Mouse (Mus musculus) thymus, adult 18-20 months (tissue): Measurements from ENCODE around the gene Smyd3.

Experiments used
- DNase-seq, 2 experiments: peaks; one replicate each; pipeline ENCODE4 v3.0.0; 2022; ENCODE audit warnings: mixed read lengths in 2 of 2

The Smyd3 gene

GRCm38 (mm10) chr1:179003406-179004132 lies 514.3 kb downstream of the Smyd3 start:
- DNase-seq = no peak

DNA sequence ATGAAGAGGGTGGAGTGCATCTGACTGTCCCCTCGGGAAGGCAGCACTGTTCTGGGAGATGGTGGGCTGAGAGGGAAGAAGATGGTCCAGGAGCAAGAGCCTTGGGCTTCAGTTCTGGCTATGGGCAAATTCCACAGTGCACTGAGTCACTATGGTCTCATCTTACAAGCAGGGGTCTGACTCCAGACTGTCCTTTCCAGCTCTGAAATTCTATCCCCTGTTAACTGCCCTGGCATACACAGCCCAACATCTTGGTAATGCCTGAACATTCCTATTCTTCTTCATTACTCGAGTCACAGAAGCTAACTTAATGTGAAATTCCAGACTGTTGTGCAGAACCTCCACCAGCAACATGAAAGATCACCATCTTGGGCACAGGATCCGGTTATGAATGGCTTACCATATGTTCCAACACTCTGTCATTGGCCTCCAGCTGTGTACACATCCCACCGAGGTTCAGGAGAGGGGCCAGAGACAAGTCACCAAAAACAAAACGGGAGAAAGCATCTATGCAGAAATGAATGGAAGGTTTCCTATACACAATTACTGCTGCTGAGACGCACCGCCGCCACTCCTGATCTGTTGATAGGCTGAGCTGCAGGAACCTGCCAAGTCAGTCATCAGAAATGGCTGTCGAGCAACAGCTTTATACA lies 517.8 kb downstream of the Smyd3 start:
- DNase-seq = no peak

DNA sequence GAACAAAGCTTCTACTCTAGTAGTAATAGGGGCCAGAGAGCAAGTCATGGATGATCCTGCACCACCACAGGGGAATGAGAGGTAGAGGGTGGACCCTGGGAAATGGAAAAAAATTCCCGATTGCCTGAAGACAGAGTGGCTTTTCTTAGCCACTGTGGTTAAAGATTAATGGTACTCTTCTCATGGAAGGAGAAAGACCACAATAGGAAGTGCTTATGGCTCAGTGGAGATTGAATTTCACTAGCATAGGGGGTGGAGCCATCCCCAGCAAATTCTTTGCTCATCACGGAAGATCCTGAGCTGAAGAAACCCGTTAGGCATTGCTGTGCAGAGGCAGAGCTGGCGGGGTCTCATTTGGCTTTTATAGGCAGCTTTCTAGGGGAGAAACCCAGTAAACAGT lies 520.0 kb downstream of the Smyd3 start:
- no peak for DNase-seq

GRCm38 (mm10) chr1:178994263-178994662 lies 523.6 kb downstream of the Smyd3 start:
- no peak for DNase-seq

- DNase-seq = no peak
These were observed 525.3 kb downstream of the Smyd3 start for GRCm38 (mm10) chr1:178992503-178992902.

DNA sequence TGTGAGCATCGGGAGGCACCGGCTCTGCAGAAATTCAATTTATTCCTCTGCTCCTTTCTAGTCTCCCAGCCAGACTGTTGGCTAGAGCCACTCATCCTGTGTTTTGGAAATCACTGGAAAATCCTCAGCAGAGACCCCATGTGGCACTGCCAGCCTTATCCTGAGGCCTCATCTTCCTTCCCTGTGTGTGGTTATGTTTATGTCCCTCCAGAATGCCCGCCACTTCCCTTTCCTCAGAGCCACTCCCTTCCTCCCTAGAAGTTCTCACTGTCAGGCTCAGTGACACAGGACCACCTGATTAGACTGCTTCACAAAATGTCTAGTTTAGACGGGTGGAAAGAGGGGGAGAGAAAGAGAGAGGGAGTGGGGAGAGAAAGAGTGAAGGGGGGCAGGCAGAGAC lies 526.4 kb downstream of the Smyd3 start:
- no peak for DNase-seq

DNA sequence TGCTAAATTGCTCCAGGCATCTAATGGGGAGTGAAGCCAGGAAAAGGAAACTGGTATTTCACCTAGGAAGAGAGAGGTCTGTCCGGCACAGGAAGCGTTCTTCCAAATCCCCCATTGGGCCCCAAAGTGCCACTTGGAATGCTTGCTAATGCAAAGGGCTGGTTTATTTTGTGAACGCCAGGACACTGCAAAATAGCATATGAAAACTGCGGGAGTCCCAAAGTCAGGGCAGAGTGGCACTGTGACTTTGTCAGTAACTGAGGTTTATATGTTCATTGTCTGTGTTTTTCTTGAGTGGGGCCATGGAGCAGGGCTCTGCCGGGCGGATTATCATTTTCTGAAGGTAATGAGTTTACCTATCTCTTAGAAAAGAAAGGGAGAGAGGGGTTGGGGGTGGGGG lies 526.8 kb downstream of the Smyd3 start:
- DNase-seq = no peak

DNA sequence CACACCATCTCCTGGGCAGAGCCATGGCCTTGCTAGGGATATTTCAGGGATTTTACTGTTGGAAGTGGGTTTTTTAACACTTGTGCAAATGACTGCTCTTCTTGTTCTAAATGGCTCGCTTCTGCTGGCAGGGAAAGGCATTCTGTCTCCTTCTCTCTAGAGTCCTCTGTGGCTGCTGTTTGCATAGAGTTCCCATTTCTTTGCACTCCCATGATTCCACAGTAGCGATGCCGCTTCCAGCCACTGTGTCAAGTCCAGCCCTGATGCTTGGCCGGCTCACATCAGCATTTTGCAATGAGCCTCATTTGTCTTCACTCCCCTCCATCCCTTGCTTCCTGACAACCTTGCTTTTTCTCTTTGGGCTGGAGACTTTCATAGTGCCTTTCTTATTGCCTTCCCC lies 528.4 kb downstream of the Smyd3 start:
- DNase-seq = no peak

DNA sequence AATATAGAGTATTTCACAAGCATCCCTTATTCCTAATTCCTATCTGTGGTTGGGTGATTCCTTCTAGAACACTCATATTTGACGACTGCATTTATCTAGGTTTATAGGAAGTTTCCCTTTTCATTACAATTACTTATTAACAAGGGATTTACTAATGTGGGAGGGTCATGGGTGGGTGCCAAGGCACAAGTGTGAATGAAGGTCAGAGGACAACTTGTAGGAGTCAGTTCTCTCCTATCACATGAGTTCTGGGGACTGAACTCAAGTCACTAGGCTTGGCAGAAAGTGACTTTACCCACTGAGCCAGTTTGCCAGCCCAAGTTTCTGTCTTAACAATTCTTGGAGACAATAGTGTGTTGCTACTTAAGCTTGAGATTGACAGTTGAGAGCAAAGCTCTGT lies 529.7 kb downstream of the Smyd3 start:
- DNase-seq = no peak

- no peak for DNase-seq
These were observed 536.2 kb downstream of the Smyd3 start for GRCm38 (mm10) chr1:178981641-178982040.

GRCm38 (mm10) chr1:178980185-178980584 lies 537.7 kb downstream of the Smyd3 start:
- DNase-seq = no peak

GRCm38 (mm10) chr1:178978617-178979245 lies 539.1 kb downstream of the Smyd3 start:
- no peak for DNase-seq

GRCm38 (mm10) chr1:178972055-178972454 lies 545.8 kb downstream of the Smyd3 start:
- DNase-seq = no peak

DNA sequence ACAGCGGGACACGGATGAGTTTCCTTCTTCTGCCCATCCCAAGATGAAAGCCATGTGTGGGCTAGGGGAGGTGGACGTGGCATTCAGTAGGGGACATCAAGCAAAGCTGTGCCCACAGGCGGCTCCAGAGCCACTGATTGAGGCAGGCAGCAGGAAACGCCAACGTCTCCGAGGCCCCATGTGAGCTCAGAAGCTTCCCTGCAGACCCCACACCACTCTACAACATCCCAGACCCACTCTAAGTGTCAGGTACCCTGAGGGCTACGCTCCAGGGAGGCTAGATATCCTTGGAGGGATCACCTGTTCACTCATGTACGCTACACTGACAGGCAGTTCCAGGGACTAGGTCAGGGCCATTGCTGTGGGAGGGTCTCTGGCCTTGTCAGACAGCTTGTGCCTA lies 556.2 kb downstream of the Smyd3 start:
- DNase-seq = no peak

GRCm38 (mm10) chr1:178960015-178960559 lies 557.8 kb downstream of the Smyd3 start:
- peak; percentile 10 to 13 for DNase-seq

GRCm38 (mm10) chr1:178958641-178959040 lies 559.2 kb downstream of the Smyd3 start:
- DNase-seq = no peak

DNA sequence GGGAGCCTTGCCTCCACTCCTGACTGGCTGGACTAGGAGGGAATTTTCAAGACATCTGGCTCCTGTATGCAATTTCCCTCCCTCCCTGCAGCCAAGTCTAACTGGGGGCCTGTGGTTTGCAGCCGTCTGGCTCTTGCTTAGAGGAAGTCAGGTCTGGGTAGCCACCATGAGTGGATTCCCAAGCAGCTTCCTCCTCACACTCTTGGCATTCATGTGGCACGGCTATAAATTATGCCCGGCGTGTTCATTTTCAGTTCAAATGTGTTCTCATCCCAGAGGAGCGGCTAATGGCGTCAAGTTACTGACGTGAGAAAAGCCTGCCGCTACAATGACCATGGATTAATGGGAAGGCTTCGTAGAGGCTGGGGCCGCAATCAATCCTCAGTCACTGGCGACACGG lies 564.9 kb downstream of the Smyd3 start:
- no peak for DNase-seq

DNA sequence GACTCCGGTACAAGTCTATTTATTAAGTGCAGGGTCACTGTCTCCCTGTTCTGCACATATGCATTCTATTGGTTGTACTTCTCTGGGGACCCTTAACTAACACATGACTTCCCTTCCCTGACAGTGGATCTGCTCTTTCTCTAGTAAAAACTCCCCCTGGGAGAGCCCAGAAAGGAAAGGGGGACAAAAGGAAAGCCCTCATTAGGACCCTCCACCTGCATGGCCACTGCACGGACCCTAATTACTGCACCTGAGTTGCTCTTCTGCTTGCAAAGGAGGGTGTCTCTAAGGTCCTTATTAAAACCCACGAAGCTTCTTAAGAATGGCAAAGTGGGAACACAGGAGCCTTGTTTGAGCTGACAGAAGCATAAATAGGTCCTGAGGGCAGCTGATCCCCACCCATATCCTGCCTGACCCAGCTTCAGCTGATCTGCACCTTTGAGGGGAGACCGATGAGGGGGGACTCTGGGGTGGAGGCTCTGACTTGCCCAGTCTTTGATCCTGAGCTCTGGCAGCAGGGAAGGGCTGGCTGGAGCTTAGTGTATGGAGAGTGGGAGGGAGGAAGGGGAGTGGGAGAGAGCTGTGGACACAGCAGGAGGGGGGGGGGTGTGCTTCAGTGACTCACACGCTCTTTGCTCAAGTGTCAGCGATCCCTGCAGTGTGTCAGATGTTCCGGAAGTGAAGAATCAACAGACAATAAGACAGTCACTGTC lies 575.4 kb downstream of the Smyd3 start:
- DNase-seq = no peak

- no peak for DNase-seq
These were observed 577.5 kb downstream of the Smyd3 start for GRCm38 (mm10) chr1:178940353-178940752.

GRCm38 (mm10) chr1:178936976-178937375 lies 580.9 kb downstream of the Smyd3 start:
- no peak for DNase-seq

- DNase-seq = no peak
These were observed 581.4 kb downstream of the Smyd3 start for GRCm38 (mm10) chr1:178936457-178936856.

DNA sequence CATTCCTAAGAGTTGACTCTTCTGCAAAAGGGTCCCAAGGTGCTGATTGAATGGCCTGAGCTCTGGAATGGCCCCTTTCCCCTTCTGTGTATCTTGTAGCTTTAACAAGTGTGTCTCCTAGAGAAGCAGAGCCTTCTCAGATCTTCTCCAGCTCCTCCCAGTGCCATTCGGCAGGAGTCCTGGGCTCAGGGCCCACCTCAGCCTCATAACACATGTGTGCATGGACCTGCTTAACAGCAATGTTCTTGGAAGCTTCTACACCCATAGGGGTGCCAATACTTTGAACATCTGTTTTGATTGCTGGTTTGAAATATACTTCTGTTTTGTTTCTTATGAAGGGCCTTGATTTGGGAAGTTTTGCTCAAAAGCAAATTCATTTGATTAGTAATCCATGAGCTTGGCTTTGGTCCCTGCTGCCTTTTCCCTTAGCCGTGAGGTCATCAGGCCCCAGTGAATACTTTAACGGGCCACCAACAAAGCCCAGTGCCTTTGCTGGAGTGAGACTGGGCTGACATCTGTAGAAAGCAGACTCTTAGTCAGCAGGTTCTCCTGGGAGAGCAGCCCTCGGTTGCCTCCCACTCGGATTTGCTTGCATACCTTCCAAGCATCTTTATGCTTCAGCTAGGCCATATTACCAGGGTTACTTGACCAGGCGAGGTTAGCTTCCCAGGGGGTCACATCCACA lies 583.7 kb downstream of the Smyd3 start:
- DNase-seq = no peak

DNA sequence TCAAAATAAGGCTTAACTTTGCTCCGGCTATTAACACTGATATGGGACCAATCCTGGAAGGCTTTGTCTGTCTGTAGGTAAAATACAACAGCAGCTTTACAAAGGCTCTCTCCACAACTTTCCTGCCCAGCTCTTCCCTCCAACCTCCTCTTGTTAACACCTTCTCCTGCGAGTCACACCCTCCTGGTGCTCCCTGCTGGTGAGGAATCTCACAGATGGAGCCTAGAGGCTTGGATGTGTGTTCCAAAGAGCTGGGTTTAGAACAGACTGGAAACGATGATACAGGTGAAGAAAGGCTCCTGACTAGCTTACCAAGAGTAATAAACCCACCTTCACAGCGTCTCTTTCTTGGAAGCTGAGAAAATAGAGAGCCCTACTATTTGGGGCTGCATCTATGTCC lies 588.3 kb downstream of the Smyd3 start:
- DNase-seq = no peak
